Mouse (Mus musculus) liver, embryonic 16.5 days (tissue): ENCODE measurements around the gene Ncl. TPM values are rescaled to one million over a fixed set of nuclear protein-coding genes. Genes with fewer than 3 reads are reported as not detected.

ENCODE experiments used
- ATAC-seq: fragments of 200-750 bp; cut with Nextera tagmentation; 2 replicates; pipeline ENCODE4 v1.8.0; 2017; ENCODE audit warnings: low read depth, mild to moderate bottlenecking, moderate number of reproducible peaks, moderate library complexity
- H3K27ac ChIP-seq: fragments of 300-500 bp; sonication (generic); 2 replicates; pipeline ENCODE4 v1.5.1; 2014; ENCODE audit warnings: mild to moderate bottlenecking, low read length
- H3K27me3 ChIP-seq: fragments of 300-500 bp; sonication (generic); 2 replicates; pipeline ENCODE4 v1.6.1; 2014; ENCODE audit warnings: low read depth, low read length, mixed read lengths; ENCODE audit not compliant: control insufficient read depth, insufficient read depth
- H3K36me3 ChIP-seq: fragments of 300-500 bp; sonication (generic); 2 replicates; pipeline ENCODE4 v1.6.1; 2014; ENCODE audit warnings: mild to moderate bottlenecking; ENCODE audit not compliant: control insufficient read depth, insufficient read depth
- H3K4me1 ChIP-seq: fragments of 300-500 bp; sonication (generic); 2 replicates; pipeline ENCODE4 v1.6.1; 2014; ENCODE audit warnings: low read depth, low read length, mixed read lengths; ENCODE audit not compliant: control insufficient read depth
- H3K4me2 ChIP-seq: fragments of 300-500 bp; sonication (generic); 2 replicates; pipeline ENCODE4 v1.6.1; 2014; ENCODE audit warnings: low read depth, low read length, mixed read lengths
- H3K4me3 ChIP-seq: fragments of 300-500 bp; sonication (generic); 2 replicates; pipeline ENCODE4 v1.5.1; 2014; ENCODE audit warnings: low read depth, mild to moderate bottlenecking, low read length
- H3K9ac ChIP-seq: fragments of 300-500 bp; sonication (generic); 2 replicates; pipeline ENCODE4 v1.6.1; 2014; ENCODE audit warnings: low read depth, low read length
- H3K9me3 ChIP-seq: fragments of 300-500 bp; sonication (generic); replicated peaks from 2 replicates; pipeline ENCODE4 v1.6.1; 2016; ENCODE audit warnings: low read length; ENCODE audit not compliant: control insufficient read depth
- WGBS: fragments of 180-500 bp; shearing (Covaris S2); extraction: QIAGEN DNeasy Blood & Tissue Kit; methylation state at CpG from one replicate; pipeline ENCODE4 v1.1.7; 2014; ENCODE audit not compliant: insufficient replicate concordance; 5-methylcytosine and 5-hydroxymethylcytosine counted together
- polyA plus RNA-seq: library from polyadenylated mRNA; unstranded; fragments of >200 nt; fragmentation: Nextera tagmentation; extraction: Ambion mirVana; gene quantifications from 2 replicates; pipeline ENCODE4 v1.2.1, GENCODE M21; 2015

Ncl gene
- 175 and 188 TPM in 2 replicates for polyA plus RNA-seq

GRCm38 (mm10) chr1:86358906-86359797 lies at the start of gene Ncl:
TSS of gene Ncl (minus strand) at chr1:86359400.
- Histone ChIP-seq H3K4me3 (peak within 1 kb of the TSS; percentile 86), H3K4me1 (peaks cover 22% of the 10 kb centered on the region), H3K9ac (peak within 1 kb of the TSS; percentile 89), H3K36me3 (peaks cover 30% of the 10 kb centered on the region), H3K27me3 (no peaks in the 10 kb centered on the region), H3K9me3 (no peaks in the 10 kb centered on the region), H3K4me2 (peak within 1 kb of the TSS; percentile 98), H3K27ac (peak within 1 kb of the TSS; percentile 97)
- peak; percentile 95 for ATAC-seq
- under 1% methylated on average over 99 of the region's 102 CpGs for WGBS

DNA sequence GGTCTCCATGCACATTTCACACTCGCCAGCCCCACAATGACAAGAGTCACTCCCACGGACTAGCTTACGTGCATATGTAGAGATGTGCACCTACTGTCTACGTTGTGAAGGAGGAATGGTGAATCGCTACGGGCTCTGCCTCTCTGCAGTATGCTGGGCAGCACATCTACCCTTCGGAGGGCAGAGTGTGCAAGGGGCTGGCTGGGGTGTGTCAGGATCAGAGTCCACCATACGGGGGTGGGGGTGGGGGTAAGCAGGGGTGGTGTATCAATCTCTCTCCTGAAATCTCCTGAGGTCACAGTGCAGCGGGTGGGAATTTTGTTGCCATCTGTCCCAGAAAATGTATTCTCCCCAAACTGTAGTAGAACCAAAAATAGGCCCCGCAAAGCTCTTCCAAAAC lies 49.3 kb upstream of the Ncl start:
- H3K9me3 ChIP-seq, result no peaks in the 10 kb centered on the region
- WGBS, result 68% methylated on average over 10 of the region's 10 CpGs
- no peak overlapping the region for H3K9ac ChIP-seq
- no peak overlapping the region for H3K4me2 ChIP-seq
- H3K36me3 ChIP-seq, result no peaks in the 10 kb centered on the region
- H3K27ac ChIP-seq, result no peak overlapping the region
- H3K27me3 ChIP-seq, result no peaks in the 10 kb centered on the region
- ATAC-seq, result no peak
- H3K4me3 ChIP-seq, result no peak overlapping the region
- peaks cover 6% of the 10 kb centered on the region for H3K4me1 ChIP-seq

- Histone ChIP-seq H3K27me3 (no peaks in the 10 kb centered on the region), H3K4me1 (peaks cover 6% of the 10 kb centered on the region), H3K9me3 (no peaks in the 10 kb centered on the region), H3K36me3 (no peaks in the 10 kb centered on the region), H3K4me3 (no peak overlapping the region), H3K9ac (no peak overlapping the region), H3K27ac (peak overlapping the region; percentile 48), H3K4me2 (no peak overlapping the region)
- ATAC-seq, result peak; percentile 85
- WGBS, result 35% methylated on average over 8 of the region's 8 CpGs
These were observed 47.7 kb upstream of the Ncl start for GRCm38 (mm10) chr1:86406914-86407313.

GRCm38 (mm10) chr1:86406313-86406712 lies 47.1 kb upstream of the Ncl start:
- Histone ChIP-seq H3K36me3 (no peaks in the 10 kb centered on the region), H3K9ac (no peak overlapping the region), H3K4me1 (peaks cover 6% of the 10 kb centered on the region), H3K9me3 (no peaks in the 10 kb centered on the region), H3K4me3 (no peak overlapping the region), H3K27me3 (no peaks in the 10 kb centered on the region), H3K4me2 (no peak overlapping the region), H3K27ac (peak overlapping the region; percentile 48; the same call in 1 of the 2 replicates)
- WGBS, result 37% methylated on average over 4 of the region's 4 CpGs
- ATAC-seq, result peak; percentile 27; the same call in 1 of the 2 replicates

- Histone ChIP-seq H3K4me2 (no peak overlapping the region), H3K9me3 (no peaks in the 10 kb centered on the region), H3K4me3 (no peak overlapping the region), H3K9ac (no peak overlapping the region), H3K4me1 (peaks cover 6% of the 10 kb centered on the region), H3K27ac (no peak overlapping the region), H3K27me3 (no peaks in the 10 kb centered on the region), H3K36me3 (no peaks in the 10 kb centered on the region)
- 40% methylated on average over 5 of the region's 5 CpGs for WGBS
- no peak for ATAC-seq
These were observed 45.6 kb upstream of the Ncl start for GRCm38 (mm10) chr1:86404834-86405233.

DNA sequence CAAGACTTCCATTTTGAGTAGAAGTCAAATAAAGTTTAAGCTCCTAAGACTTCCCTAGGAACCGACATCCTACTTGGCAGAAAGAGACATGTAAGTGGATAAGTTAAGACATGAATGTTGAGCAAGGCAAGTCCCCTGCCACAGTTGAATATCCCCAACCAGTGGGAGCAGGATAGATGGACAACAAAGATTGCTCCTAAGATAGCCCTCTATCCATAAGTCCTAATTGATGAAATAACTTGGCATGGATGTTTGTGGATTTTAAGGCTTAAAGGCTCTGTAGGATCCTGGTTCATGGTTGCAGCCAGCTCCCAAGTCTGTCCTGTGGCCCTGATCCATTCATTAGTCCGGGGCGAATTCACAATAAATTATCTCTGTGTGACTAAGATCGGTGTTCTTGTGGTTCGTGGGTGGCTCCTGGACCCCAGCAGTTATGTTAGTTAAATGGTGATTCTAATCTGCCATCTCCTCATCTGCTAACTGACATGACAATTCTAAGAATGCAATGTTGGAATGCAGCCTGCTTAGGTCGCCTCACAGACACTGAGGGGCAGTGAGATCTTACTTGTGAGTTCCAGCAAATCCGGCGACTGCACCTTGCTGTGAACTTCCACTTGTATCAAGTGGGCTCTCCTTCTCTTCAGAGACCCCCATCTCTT lies 41.0 kb upstream of the Ncl start:
- H3K4me2 ChIP-seq, result no peak overlapping the region
- H3K27ac ChIP-seq, result no peak overlapping the region
- H3K9me3 ChIP-seq, result no peaks in the 10 kb centered on the region
- no peaks in the 10 kb centered on the region for H3K4me1 ChIP-seq
- H3K9ac ChIP-seq, result no peak overlapping the region
- no peaks in the 10 kb centered on the region for H3K36me3 ChIP-seq
- no peaks in the 10 kb centered on the region for H3K27me3 ChIP-seq
- 28% methylated on average over 8 of the region's 8 CpGs for WGBS
- ATAC-seq, result no peak
- no peak overlapping the region for H3K4me3 ChIP-seq

DNA sequence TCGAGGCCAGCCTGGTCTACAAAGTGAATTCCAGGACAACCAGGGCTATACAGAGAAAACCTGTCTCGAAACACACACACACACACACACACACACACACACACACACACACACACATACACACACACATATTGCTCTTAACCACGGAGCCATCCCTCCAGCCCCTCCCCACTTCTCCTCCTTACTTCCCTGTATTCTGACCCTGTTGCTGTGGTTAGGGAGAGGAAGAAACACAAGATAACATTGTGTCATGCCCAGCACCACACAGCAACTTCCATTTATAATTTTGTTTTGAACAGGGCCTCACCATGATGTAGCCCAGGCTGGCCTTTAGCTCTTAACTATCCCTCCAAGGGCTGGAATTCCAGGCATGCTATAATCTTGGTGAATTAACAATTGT lies 40.1 kb upstream of the Ncl start:
- ATAC-seq, result peak; percentile 45; the same call in 1 of the 2 replicates
- Histone ChIP-seq H3K9ac (no peak overlapping the region), H3K4me2 (no peak overlapping the region), H3K4me3 (no peak overlapping the region), H3K27me3 (no peaks in the 10 kb centered on the region), H3K27ac (no peak overlapping the region), H3K4me1 (no peaks in the 10 kb centered on the region), H3K9me3 (no peaks in the 10 kb centered on the region), H3K36me3 (no peaks in the 10 kb centered on the region)
- 29% methylated on average over 3 of the region's 3 CpGs for WGBS

- Histone ChIP-seq H3K36me3 (no peaks in the 10 kb centered on the region), H3K4me3 (no peak overlapping the region), H3K4me2 (no peak overlapping the region), H3K9ac (no peak overlapping the region), H3K27me3 (no peaks in the 10 kb centered on the region), H3K9me3 (no peaks in the 10 kb centered on the region), H3K4me1 (no peaks in the 10 kb centered on the region), H3K27ac (no peak overlapping the region)
- ATAC-seq, result no peak
- 25% methylated on average over 7 of the region's 7 CpGs for WGBS
These were observed 39.0 kb upstream of the Ncl start for GRCm38 (mm10) chr1:86398222-86398621.

GRCm38 (mm10) chr1:86397621-86398020 lies 38.4 kb upstream of the Ncl start:
- WGBS, result 66% methylated on average over 8 of the region's 8 CpGs

More at GRCm38 (mm10) chr1:86397621-86398020, 38.4 kb upstream of the Ncl start:
- no peak for ATAC-seq
- H3K9ac ChIP-seq, result no peak overlapping the region
- H3K36me3 ChIP-seq, result no peaks in the 10 kb centered on the region
- no peaks in the 10 kb centered on the region for H3K27me3 ChIP-seq
- no peaks in the 10 kb centered on the region for H3K4me1 ChIP-seq
- H3K4me3 ChIP-seq, result no peak overlapping the region
- H3K27ac ChIP-seq, result no peak overlapping the region
- H3K4me2 ChIP-seq, result no peak overlapping the region
- H3K9me3 ChIP-seq, result no peaks in the 10 kb centered on the region
